Mouse (Mus musculus) urinary bladder, postnatal 0 days (tissue): ENCODE results near the gene Olfr1510. TPM values are rescaled to one million over a fixed set of nuclear protein-coding genes. Genes with fewer than 3 reads are reported as not detected.

Experiments
- polyA plus RNA-seq: library from polyadenylated mRNA; unstranded; fragments of >200 nt; fragmentation: Nextera tagmentation; extraction: Ambion mirVana; gene quantifications from 2 replicates; pipeline ENCODE4 v1.2.1, GENCODE M21; 2015

Gene Olfr1510
- polyA plus RNA-seq, result not detected in 2 replicates

GRCm38 (mm10) chr14:52414273-52414672 lies at the start of gene Olfr1510:
Gene Olfr1510, minus strand, starts transcription at chr14:52414373.

GRCm38 (mm10) chr14:52442690-52443089 lies 28.5 kb upstream of the Olfr1510 start, which contains the start of gene Olfr1509:
Gene Olfr1509, plus strand, starts transcription at chr14:52442990.

GRCm38 (mm10) chr14:52397279-52397678 lies 16.9 kb downstream of the Olfr1510 start, which contains the start of gene Olfr1511:
Gene Olfr1511, minus strand, starts transcription at chr14:52397379.

GRCm38 (mm10) chr14:52379068-52379467 lies 35.1 kb downstream of the Olfr1510 start, which contains the start of gene Olfr1512:
Gene Olfr1512, minus strand, starts transcription at chr14:52379168.

Other genes with a start within 250 kb of the Olfr1510 start
- 17.2 and 20.5 TPM in 2 replicates for gene Supt16, start 217.0 kb downstream of the Olfr1510 start, polyA plus RNA-seq
- gene Chd8, start 156.6 kb downstream of the Olfr1510 start, polyA plus RNA-seq, result 13.9 and 17.3 TPM in 2 replicates
- 24.7 and 27.3 TPM in 2 replicates for gene Tox4, start 135.2 kb downstream of the Olfr1510 start, polyA plus RNA-seq
- 14.2 and 16.5 TPM in 2 replicates for gene Rab2b, start 134.8 kb downstream of the Olfr1510 start, polyA plus RNA-seq
- 17.1 and 17.3 TPM in 2 replicates for gene Mettl3, start 109.2 kb downstream of the Olfr1510 start, polyA plus RNA-seq
- 2.2 and 2.7 TPM in 2 replicates for gene Sall2, start 85.6 kb downstream of the Olfr1510 start, polyA plus RNA-seq
- gene Olfr1513, start 58.0 kb downstream of the Olfr1510 start, polyA plus RNA-seq, result not detected in 2 replicates
- not detected in 2 replicates for gene Olfr1512, start 35.2 kb downstream of the Olfr1510 start, polyA plus RNA-seq
- gene Olfr1511, start 17.0 kb downstream of the Olfr1510 start, polyA plus RNA-seq, result not detected in 2 replicates
- not detected in 2 replicates for gene Olfr1509, start 28.6 kb upstream of the Olfr1510 start, polyA plus RNA-seq
- gene Olfr1508, start 53.1 kb upstream of the Olfr1510 start, polyA plus RNA-seq, result not detected in 2 replicates
- not detected in 2 replicates for gene Olfr1507, start 81.4 kb upstream of the Olfr1510 start, polyA plus RNA-seq